Mouse (Mus musculus) activated CD4-positive, CD25-positive, alpha-beta regulatory T cell (primary cell): ENCODE results near the gene Riox2. TPM values are rescaled to one million over a fixed set of nuclear protein-coding genes. Genes with fewer than 3 reads are reported as not detected.

ENCODE experiments used
- polyA plus RNA-seq, 2 experiments: library from polyadenylated mRNA; unstranded; fragments of 100-300 nt; shearing (Covaris generic); gene quantifications; one replicate each; pipeline ENCODE4 v1.2.1; 2017

The Riox2 gene
- 10 to 100 TPM; 80.1 to 80.4 TPM for polyA plus RNA-seq

DNA sequence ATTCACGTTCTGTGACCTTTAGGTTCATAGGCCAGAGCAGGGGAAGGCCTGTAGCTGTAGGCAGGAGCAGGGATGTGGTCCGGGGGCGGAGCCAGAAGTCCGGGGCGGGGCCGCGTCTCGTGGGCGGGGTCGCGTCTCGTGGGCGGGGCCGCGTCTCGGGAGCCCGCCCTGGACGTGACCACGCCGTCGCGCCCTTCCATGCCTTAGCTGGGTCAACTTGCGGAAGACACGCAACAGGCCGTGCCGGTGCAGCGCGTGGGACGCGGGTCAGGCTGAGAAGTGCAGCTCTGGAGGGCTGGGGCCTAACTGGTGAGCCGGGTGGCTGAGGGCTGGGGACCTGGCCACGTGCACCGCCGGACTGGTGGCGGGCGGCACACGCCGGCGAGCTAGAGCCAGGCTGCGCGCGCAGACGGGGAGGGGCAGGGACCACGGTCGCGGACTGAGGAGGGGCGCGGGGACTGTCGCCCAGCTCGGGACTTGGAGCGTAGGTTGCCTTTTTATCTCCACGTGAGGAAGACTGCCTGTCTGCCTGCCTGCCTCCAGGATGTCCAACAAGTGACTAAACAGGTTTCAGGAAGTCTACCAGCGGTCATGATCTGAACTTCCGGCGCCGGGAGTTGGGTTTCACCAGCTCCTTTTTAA lies at the start of gene Riox2:
Gene Riox2 (plus strand): TSS at position 139 of the 642 bp plus-strand sequence.

Other genes starting within 250 kb of the Riox2 start
- not detected for gene Olfr201, start 199.1 kb upstream of the Riox2 start, polyA plus RNA-seq
- not detected for gene Olfr202, start 185.0 kb upstream of the Riox2 start, polyA plus RNA-seq
- not detected for gene Olfr203, start 172.9 kb upstream of the Riox2 start, polyA plus RNA-seq
- gene Olfr204, start 153.5 kb upstream of the Riox2 start, polyA plus RNA-seq: under 1 TPM in 1 of 2 experiments, not detected in 1; 0.04 TPM
- gene Olfr205, start 140.6 kb upstream of the Riox2 start, polyA plus RNA-seq: not detected
- not detected for gene Olfr206, start 122.5 kb upstream of the Riox2 start, polyA plus RNA-seq
- not detected for gene Olfr209, start 107.8 kb upstream of the Riox2 start, polyA plus RNA-seq
- gene Gabrr3, start 64.4 kb upstream of the Riox2 start, polyA plus RNA-seq: not detected
- gene Crybg3, start 129.2 kb downstream of the Riox2 start, polyA plus RNA-seq: 1 to 10 TPM; 4.2 to 8.3 TPM
- gene Arl6, start 167.6 kb downstream of the Riox2 start, polyA plus RNA-seq: 1 to 10 TPM; 3.5 to 3.7 TPM